Comparison of ENCODE assay signal across 8 mouse cellular contexts in the genomic region with DNA sequence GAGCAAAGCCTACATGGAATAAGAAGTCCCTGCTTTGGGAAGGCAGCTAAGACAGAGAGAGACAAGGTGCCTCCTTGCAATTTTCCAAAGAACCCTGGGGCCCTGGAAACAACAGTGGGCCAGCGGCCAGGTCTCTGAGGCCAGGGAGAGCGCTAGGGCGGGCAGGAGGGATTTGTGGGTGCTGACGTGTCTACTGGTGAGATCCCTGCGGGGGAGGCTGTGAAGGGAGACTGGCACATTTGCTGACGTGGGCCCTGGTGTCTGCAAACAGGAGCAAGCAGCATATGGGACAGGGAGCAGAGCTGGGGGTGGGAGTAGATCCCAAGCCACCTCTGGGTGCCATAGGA. TPM values are rescaled to one million over a fixed set of nuclear protein-coding genes. Genes with fewer than 3 reads are reported as not detected.
DNase-seq lines count a peak whose midpoint lies in the region; ATAC-seq and TF ChIP-seq lines count a peak whose summit lies in the region.

No protein-coding gene starts in this region.

- WGBS in hindbrain, embryonic 12.5 days: 38% methylated on average over 6 of the region's 6 CpGs
- 29% methylated on average over 6 of the region's 6 CpGs for WGBS in hindbrain, postnatal 0 days
- 26% methylated on average over 6 of the region's 6 CpGs for WGBS in embryonic facial prominence, embryonic 15.5 days
- WGBS in limb, embryonic 12.5 days: 43% methylated on average over 6 of the region's 6 CpGs

- no peak for TF ChIP-seq CTCF in hindbrain, postnatal 0 days (IDR thresholded peaks at IDR 0.05; ENCODE audit: low read depth)
- TF ChIP-seq CTCF in ES-Bruce4 (IDR thresholded peaks at IDR 0.05; ENCODE audit: low read depth, low read length): no peak

- DNase-seq in hindbrain, postnatal 0 days (ENCODE audit: low spot score): no peak
- DNase-seq in gastrocnemius, adult 8-10 months (ENCODE audit: low spot score in 2 of 2): no peak
- DNase-seq in urinary bladder, adult 2 months (ENCODE audit: low spot score): no peak

- TF ChIP-seq EP300 in ES-Bruce4 (IDR thresholded peaks at IDR 0.05; ENCODE audit: insufficient read depth, low read depth, low read length): no peak

- H3K4me3 ChIP-seq in hindbrain, embryonic 12.5 days: no peak overlapping the region
- H3K4me3 ChIP-seq in hindbrain, postnatal 0 days (ENCODE audit: low read length): no peak overlapping the region
- peak overlapping the region; percentile 19; the same call in 1 of the 2 replicates for H3K4me3 ChIP-seq in ES-Bruce4 (ENCODE audit: low read depth, low read length)
- peak overlapping the region; percentile 29 for H3K4me3 ChIP-seq in embryonic facial prominence, embryonic 15.5 days (replicated peaks)
- peak overlapping the region; percentile 18 for H3K4me3 ChIP-seq in limb, embryonic 12.5 days (replicated peaks)

- H3K4me2 ChIP-seq in hindbrain, embryonic 12.5 days (replicated peaks): 0 out of 2 replicates have a peak overlapping the region, but pooled peaks have one; percentile 17
- no peak overlapping the region for H3K4me2 ChIP-seq in hindbrain, postnatal 0 days (ENCODE audit: low read depth, low read length)
- H3K4me2 ChIP-seq in embryonic facial prominence, embryonic 15.5 days (replicated peaks): peak overlapping the region; percentile 38
- H3K4me2 ChIP-seq in limb, embryonic 12.5 days: peak overlapping the region; percentile 46

- no peak for TF ChIP-seq POLR2A in ES-Bruce4 (IDR thresholded peaks at IDR 0.05; ENCODE audit: insufficient read depth, low read length)

- H3K27ac ChIP-seq in hindbrain, embryonic 12.5 days: no peak overlapping the region
- H3K27ac ChIP-seq in hindbrain, postnatal 0 days: no peak overlapping the region
- H3K27ac ChIP-seq in ES-Bruce4 (ENCODE audit: insufficient read depth, low read length): no peak overlapping the region
- peak overlapping the region; percentile 65; the same call in 1 of the 2 replicates for H3K27ac ChIP-seq in embryonic facial prominence, embryonic 15.5 days (replicated peaks)
- H3K27ac ChIP-seq in limb, embryonic 12.5 days: peak overlapping the region; percentile 31; the same call in 1 of the 2 replicates

- ATAC-seq in hindbrain, embryonic 12.5 days (ENCODE audit: low FRiP score): no peak
- no peak for ATAC-seq in hindbrain, postnatal 0 days
- no peak; the same call in 1 of the 2 replicates for ATAC-seq in embryonic facial prominence, embryonic 15.5 days (ENCODE audit: insufficient number of reproducible peaks, low FRiP score, low TSS enrichment, low read depth)
- ATAC-seq in limb, embryonic 12.5 days (ENCODE audit: insufficient number of reproducible peaks, insufficient read depth, low FRiP score, low TSS enrichment, low read depth): no peak
- no peak for ATAC-seq in erythroblast, adult 5-6 weeks (replicated peaks; ENCODE audit: low FRiP score, poor library complexity, severe bottlenecking)

- H3K27me3 ChIP-seq in hindbrain, embryonic 12.5 days: peaks cover 14% of the 10 kb centered on the region; the same call in 1 of the 2 replicates
- H3K27me3 ChIP-seq in hindbrain, postnatal 0 days (ENCODE audit: insufficient read depth, low read length): no peaks in the 10 kb centered on the region
- H3K27me3 ChIP-seq in ES-Bruce4 (ENCODE audit: control insufficient read depth, insufficient read depth, low read length, poor library complexity, severe bottlenecking): no peaks in the 10 kb centered on the region
- peaks cover 14% of the 10 kb centered on the region for H3K27me3 ChIP-seq in embryonic facial prominence, embryonic 15.5 days
- H3K27me3 ChIP-seq in limb, embryonic 12.5 days: peaks cover 26% of the 10 kb centered on the region; the same call in 1 of the 2 replicates

- 0 out of 2 replicates have a peak overlapping the region, but pooled peaks have one; percentile 57 for H3K9ac ChIP-seq in hindbrain, embryonic 12.5 days
- H3K9ac ChIP-seq in hindbrain, postnatal 0 days (replicated peaks; ENCODE audit: low read length): no peak overlapping the region
- H3K9ac ChIP-seq in ES-Bruce4 (ENCODE audit: low read depth, poor library complexity, severe bottlenecking): no peak overlapping the region
- H3K9ac ChIP-seq in embryonic facial prominence, embryonic 15.5 days: no peak overlapping the region
- no peak overlapping the region for H3K9ac ChIP-seq in limb, embryonic 12.5 days (replicated peaks)

- peaks cover 35% of the 10 kb centered on the region for H3K4me1 ChIP-seq in hindbrain, embryonic 12.5 days
- no peaks in the 10 kb centered on the region for H3K4me1 ChIP-seq in hindbrain, postnatal 0 days (ENCODE audit: insufficient read depth, low read length)
- H3K4me1 ChIP-seq in ES-Bruce4 (ENCODE audit: control insufficient read depth, insufficient read depth, low read length): no peaks in the 10 kb centered on the region
- peaks cover 23% of the 10 kb centered on the region for H3K4me1 ChIP-seq in embryonic facial prominence, embryonic 15.5 days
- H3K4me1 ChIP-seq in limb, embryonic 12.5 days (replicated peaks): peaks cover 34% of the 10 kb centered on the region

- H3K36me3 ChIP-seq in hindbrain, embryonic 12.5 days: peaks cover 26% of the 10 kb centered on the region
- H3K36me3 ChIP-seq in hindbrain, postnatal 0 days (ENCODE audit: insufficient read depth, low read length): peaks cover 11% of the 10 kb centered on the region; the same call in 1 of the 2 replicates
- H3K36me3 ChIP-seq in ES-Bruce4 (ENCODE audit: control insufficient read depth, insufficient read depth, low read length, poor library complexity, severe bottlenecking): no peaks in the 10 kb centered on the region
- no peaks in the 10 kb centered on the region for H3K36me3 ChIP-seq in embryonic facial prominence, embryonic 15.5 days
- H3K36me3 ChIP-seq in limb, embryonic 12.5 days: no peaks in the 10 kb centered on the region

- no peaks in the 10 kb centered on the region for H3K9me3 ChIP-seq in hindbrain, embryonic 12.5 days (replicated peaks)
- H3K9me3 ChIP-seq in hindbrain, postnatal 0 days (ENCODE audit: low read length): no peaks in the 10 kb centered on the region
- H3K9me3 ChIP-seq in ES-Bruce4 (replicated peaks; ENCODE audit: control insufficient read depth, insufficient read depth, low read length, poor library complexity, severe bottlenecking): no peaks in the 10 kb centered on the region
- H3K9me3 ChIP-seq in embryonic facial prominence, embryonic 15.5 days (replicated peaks): no peaks in the 10 kb centered on the region
- H3K9me3 ChIP-seq in limb, embryonic 12.5 days: no peaks in the 10 kb centered on the region

RNA-seq across cellular contexts. Expression of a gene that starts 31.0 kb away (rescaled TPM):
- 14.6 and 17.4 TPM in 2 replicates for polyA plus RNA-seq in hindbrain, embryonic 12.5 days (2016; fragmentation: Nextera tagmentation; extraction: Ambion mirVana)
- 55.9 and 70.5 TPM in 2 replicates for total RNA-seq in hindbrain, postnatal 0 days (2014; rRNA removed)
- 10.8 and 11.5 TPM in 2 replicates for polyA plus RNA-seq in hindbrain, postnatal 0 days (2015; fragmentation: Nextera tagmentation; extraction: Ambion mirVana)
- polyA plus RNA-seq in ES-Bruce4 (2011; ENCODE audit: insufficient read depth, insufficient read length, low read depth, missing spikeins): 3.3 and 5.8 TPM in 2 replicates
- polyA plus RNA-seq in embryonic facial prominence, embryonic 15.5 days (2015; fragmentation: Nextera tagmentation; extraction: Ambion mirVana): 4.8 and 5.1 TPM in 2 replicates
- 4.9 and 5.4 TPM in 2 replicates for polyA plus RNA-seq in limb, embryonic 12.5 days (2016; fragmentation: Nextera tagmentation; extraction: Ambion mirVana)
- total RNA-seq in gastrocnemius, adult 8-10 months (2022): 1 to 10 TPM in 2 of 4 experiments, under 1 TPM in 2; 0.54 to 1.8 (median 1.2) TPM
- not detected in 2 replicates for total RNA-seq in erythroblast, adult 5-6 weeks (2015; ENCODE audit: low replicate concordance)
- total RNA-seq in erythroblast, adult 5-6 weeks (2017; ENCODE audit: low replicate concordance): 0.14 TPM in 1 of 2 replicates, not detected in the other
- polyA plus RNA-seq in urinary bladder, adult 2 months (2012; rRNA removed): 56.0 and 70.5 TPM in 2 replicates

RNA-seq across cellular contexts. Expression of a gene that starts 44.2 kb away (rescaled TPM):
- polyA plus RNA-seq in hindbrain, embryonic 12.5 days (2016; fragmentation: Nextera tagmentation; extraction: Ambion mirVana): 8.8 and 9.0 TPM in 2 replicates
- 8.7 and 13.3 TPM in 2 replicates for total RNA-seq in hindbrain, postnatal 0 days (2014; rRNA removed)
- polyA plus RNA-seq in hindbrain, postnatal 0 days (2015; fragmentation: Nextera tagmentation; extraction: Ambion mirVana): 7.2 and 7.4 TPM in 2 replicates
- 1.1 and 1.2 TPM in 2 replicates for polyA plus RNA-seq in ES-Bruce4 (2011; ENCODE audit: insufficient read depth, insufficient read length, low read depth, missing spikeins)
- 6.5 and 6.9 TPM in 2 replicates for polyA plus RNA-seq in embryonic facial prominence, embryonic 15.5 days (2015; fragmentation: Nextera tagmentation; extraction: Ambion mirVana)
- 5.2 and 6.1 TPM in 2 replicates for polyA plus RNA-seq in limb, embryonic 12.5 days (2016; fragmentation: Nextera tagmentation; extraction: Ambion mirVana)
- total RNA-seq in gastrocnemius, adult 8-10 months (2022): 1 to 10 TPM; 3.2 to 5.8 (median 4.0) TPM
- total RNA-seq in erythroblast, adult 5-6 weeks (2015; ENCODE audit: low replicate concordance): not detected in 2 replicates
- not detected in 2 replicates for total RNA-seq in erythroblast, adult 5-6 weeks (2017; ENCODE audit: low replicate concordance)
- polyA plus RNA-seq in urinary bladder, adult 2 months (2012; rRNA removed): 7.3 and 8.3 TPM in 2 replicates

Comparison
In these comparisons a context has a peak if more than half of its experiments do, and no peak if none do; other contexts are left out.
1. H3K27ac ChIP-seq: peak in embryonic facial prominence, embryonic 15.5 days (single experiment) and limb, embryonic 12.5 days (single experiment); none in hindbrain, embryonic 12.5 days (single experiment), hindbrain, postnatal 0 days (single experiment) and ES-Bruce4 (single experiment).
2. H3K4me3 ChIP-seq: peak in ES-Bruce4 (single experiment), embryonic facial prominence, embryonic 15.5 days (single experiment) and limb, embryonic 12.5 days (single experiment); none in hindbrain, embryonic 12.5 days (single experiment) and hindbrain, postnatal 0 days (single experiment).